ENCODE assay signal across 9 mouse cellular contexts in genomic region chr10:81414682-81415081, GRCm38 (mm10). TPM values are rescaled to one million over a fixed set of nuclear protein-coding genes. Genes with fewer than 3 reads are reported as not detected.
DNase-seq lines count a peak whose midpoint lies in the region; ATAC-seq and TF ChIP-seq lines count a peak whose summit lies in the region.
"Had no signal": no experiment of that assay in that cellular context is flagged by ENCODE, and none has a peak within 500 bp of the region (broad histone marks: within the 10 kb centered on the region; RNA-seq: fewer than 3 reads in every experiment).

No protein-coding gene starts in this region.

- no peak for ATAC-seq in cerebellum, adult (ENCODE audit: insufficient number of reproducible peaks, low FRiP score, low TSS enrichment)
- no peak for ATAC-seq in hindbrain, embryonic 12.5 days (ENCODE audit: low FRiP score)
- ATAC-seq in liver, embryonic 16.5 days (ENCODE audit: low read depth) = no peak

- intact Hi-C loops in left cerebral cortex, postnatal 25 days (cut with DNase I) = no loop called here

- no peaks in the 10 kb centered on the region for H3K36me3 ChIP-seq in hindbrain, embryonic 12.5 days
- H3K36me3 ChIP-seq in liver, embryonic 16.5 days (ENCODE audit: control insufficient read depth, insufficient read depth) = no peaks in the 10 kb centered on the region

- H3K9me3 ChIP-seq in hindbrain, embryonic 12.5 days (replicated peaks) = no peaks in the 10 kb centered on the region
- no peaks in the 10 kb centered on the region for H3K9me3 ChIP-seq in liver, embryonic 16.5 days (replicated peaks; ENCODE audit: control insufficient read depth, low read length)

- DNase-seq in cerebellum, adult 2 months = no peak
- peak; percentile 79 for DNase-seq in brain, embryonic 14.5 days (ENCODE audit: low read depth)
- DNase-seq in yolk sac, embryonic 10.5 days (ENCODE audit: low spot score) = no peak
- DNase-seq in left cerebral cortex, postnatal 25 days (ENCODE audit: low spot score in 2 of 2) = no peak
- no peak for DNase-seq in right cerebral cortex, postnatal 36 days (ENCODE audit: low spot score in 2 of 2)

- no peak overlapping the region for H3K4me3 ChIP-seq in cerebellum, adult 2 months (replicated peaks; ENCODE audit: insufficient read depth, low read depth, low read length)
- no peak overlapping the region for H3K4me3 ChIP-seq in hindbrain, embryonic 12.5 days
- no peak overlapping the region for H3K4me3 ChIP-seq in liver, embryonic 16.5 days (ENCODE audit: low read depth, low read length)

- TF ChIP-seq CTCF in cerebellum, adult 2 months (IDR thresholded peaks at IDR 0.05; ENCODE audit: borderline replicate concordance, insufficient read depth, low read depth, low read length) = no peak
- no peak for TF ChIP-seq CTCF in brain, embryonic 14.5 days (IDR thresholded peaks at IDR 0.05; ENCODE audit: borderline replicate concordance, extremely low read depth, insufficient read depth, insufficient read length)

- H3K27me3 ChIP-seq in cerebellum, adult 2 months (ENCODE audit: control insufficient read depth, insufficient read depth, low read length) = no peaks in the 10 kb centered on the region
- peaks cover 7% of the 10 kb centered on the region; the same call in 1 of the 2 replicates for H3K27me3 ChIP-seq in hindbrain, embryonic 12.5 days
- no peaks in the 10 kb centered on the region for H3K27me3 ChIP-seq in liver, embryonic 16.5 days (ENCODE audit: control insufficient read depth, insufficient read depth, low read depth, low read length)

- H3K27ac ChIP-seq in cerebellum, adult 2 months (ENCODE audit: insufficient read depth, low read length) = peak overlapping the region; percentile 99
- peak overlapping the region; percentile 49 for H3K27ac ChIP-seq in hindbrain, embryonic 12.5 days
- H3K27ac ChIP-seq in liver, embryonic 16.5 days (ENCODE audit: low read length) = peak overlapping the region; percentile 28

- no peak for TF ChIP-seq POLR2A in cerebellum, adult 2 months (IDR thresholded peaks at IDR 0.05; ENCODE audit: borderline replicate concordance, insufficient read depth, low read length)
- no peak for TF ChIP-seq POLR2A in brain, embryonic 14.5 days (IDR thresholded peaks at IDR 0.05; ENCODE audit: borderline replicate concordance, extremely low read depth, insufficient read depth, insufficient read length, poor library complexity, severe bottlenecking)

- peaks cover 95% of the 10 kb centered on the region for H3K4me1 ChIP-seq in cerebellum, adult 2 months (ENCODE audit: control insufficient read depth, insufficient read depth, low read length)
- peaks cover 88% of the 10 kb centered on the region for H3K4me1 ChIP-seq in hindbrain, embryonic 12.5 days
- H3K4me1 ChIP-seq in liver, embryonic 16.5 days (ENCODE audit: control insufficient read depth, low read depth, low read length) = peaks cover 52% of the 10 kb centered on the region

- no peak overlapping the region for H3K4me2 ChIP-seq in hindbrain, embryonic 12.5 days (replicated peaks)
- no peak overlapping the region for H3K4me2 ChIP-seq in liver, embryonic 16.5 days (ENCODE audit: low read depth, low read length)

- no peak overlapping the region for H3K9ac ChIP-seq in hindbrain, embryonic 12.5 days
- no peak overlapping the region for H3K9ac ChIP-seq in liver, embryonic 16.5 days (ENCODE audit: low read depth, low read length)

RNA-seq across cellular contexts. Expression of gene Smim24, which starts 21.8 kb away (rescaled TPM):
- 1.2 and 1.7 TPM in 2 replicates for polyA plus RNA-seq in cerebellum, adult 2 months (2012; rRNA removed)
- 3.0 and 4.2 TPM in 2 replicates for polyA plus RNA-seq in brain, embryonic 14.5 days (2012; rRNA removed)
- 1.9 and 2.7 TPM in 2 replicates for polyA plus RNA-seq in hindbrain, embryonic 12.5 days (2016; fragmentation: Nextera tagmentation; extraction: Ambion mirVana)
- polyA plus RNA-seq in liver, embryonic 16.5 days (2015; fragmentation: Nextera tagmentation; extraction: Ambion mirVana) = 1.7 and 4.1 TPM in 2 replicates
- 1 to 10 TPM in 1 of 2 experiments, under 1 TPM in 1; 0.89 to 1.5 TPM for total RNA-seq in left cerebral cortex, postnatal 25 days (2021)

RNA-seq across cellular contexts. Expression of gene Gm48552, which starts 25.9 kb away (rescaled TPM):
- polyA plus RNA-seq in cerebellum, adult 2 months (2012; rRNA removed) = 10.7 and 13.8 TPM in 2 replicates
- polyA plus RNA-seq in brain, embryonic 14.5 days (2012; rRNA removed) = 8.7 and 9.4 TPM in 2 replicates
- 1.1 and 2.4 TPM in 2 replicates for polyA plus RNA-seq in hindbrain, embryonic 12.5 days (2016; fragmentation: Nextera tagmentation; extraction: Ambion mirVana)
- polyA plus RNA-seq in liver, embryonic 16.5 days (2015; fragmentation: Nextera tagmentation; extraction: Ambion mirVana) = 0.44 and 0.48 TPM in 2 replicates
- 1 to 10 TPM; 4.0 to 4.1 TPM for total RNA-seq in left cerebral cortex, postnatal 25 days (2021)
- total RNA-seq: common myeloid progenitor, adult 5-6 weeks had no signal

RNA-seq across cellular contexts. Expression of gene Gm48551, which starts 30.4 kb away (rescaled TPM):
- 10.2 and 10.8 TPM in 2 replicates for polyA plus RNA-seq in cerebellum, adult 2 months (2012; rRNA removed)
- 6.8 and 9.6 TPM in 2 replicates for polyA plus RNA-seq in brain, embryonic 14.5 days (2012; rRNA removed)
- 5.7 and 5.9 TPM in 2 replicates for polyA plus RNA-seq in hindbrain, embryonic 12.5 days (2016; fragmentation: Nextera tagmentation; extraction: Ambion mirVana)
- polyA plus RNA-seq in liver, embryonic 16.5 days (2015; fragmentation: Nextera tagmentation; extraction: Ambion mirVana) = 0.54 and 0.55 TPM in 2 replicates
- 1 to 10 TPM; 3.5 to 4.2 TPM for total RNA-seq in left cerebral cortex, postnatal 25 days (2021)

RNA-seq across cellular contexts. Expression of gene Dohh, which starts 30.5 kb away (rescaled TPM):
- 87.7 and 93.1 TPM in 2 replicates for polyA plus RNA-seq in cerebellum, adult 2 months (2012; rRNA removed)
- polyA plus RNA-seq in brain, embryonic 14.5 days (2012; rRNA removed) = 64.0 and 67.4 TPM in 2 replicates
- polyA plus RNA-seq in hindbrain, embryonic 12.5 days (2016; fragmentation: Nextera tagmentation; extraction: Ambion mirVana) = 62.7 and 67.5 TPM in 2 replicates
- 46.3 and 48.3 TPM in 2 replicates for polyA plus RNA-seq in liver, embryonic 16.5 days (2015; fragmentation: Nextera tagmentation; extraction: Ambion mirVana)
- total RNA-seq in left cerebral cortex, postnatal 25 days (2021) = 10 to 100 TPM; 83.7 to 87.7 TPM

RNA-seq across cellular contexts. Expression of gene Fzr1, which starts 36.4 kb away (rescaled TPM):
- 75.8 and 81.5 TPM in 2 replicates for polyA plus RNA-seq in cerebellum, adult 2 months (2012; rRNA removed)
- 154 and 184 TPM in 2 replicates for polyA plus RNA-seq in brain, embryonic 14.5 days (2012; rRNA removed)
- 132 and 134 TPM in 2 replicates for polyA plus RNA-seq in hindbrain, embryonic 12.5 days (2016; fragmentation: Nextera tagmentation; extraction: Ambion mirVana)
- 128 and 138 TPM in 2 replicates for polyA plus RNA-seq in liver, embryonic 16.5 days (2015; fragmentation: Nextera tagmentation; extraction: Ambion mirVana)
- total RNA-seq in left cerebral cortex, postnatal 25 days (2021) = 10 to 100 TPM; 63.5 to 70.2 TPM

Comparison
In these comparisons a context has a peak if more than half of its experiments do, and no peak if none do; other contexts are left out.
1. H3K27ac ChIP-seq: peak in every context shown above with its lines; median percentile 99 in cerebellum, adult 2 months; 49 in hindbrain, embryonic 12.5 days; 28 in liver, embryonic 16.5 days.